Mouse (Mus musculus) liver, postnatal 0 days (tissue): ENCODE results near the gene Slirp.

Source experiments
- CTCF ChIP-seq: sonication (generic); IDR thresholded peaks from 2 replicates; pipeline ENCODE4 v1.5.1; 2016; ENCODE audit warnings: antibody characterized with exemption, low read depth
- EP300 ChIP-seq: IDR thresholded peaks from 2 replicates; pipeline ENCODE4 v1.6.1; 2016; ENCODE audit warnings: antibody characterized with exemption, low read depth, mild to moderate bottlenecking

DNA sequence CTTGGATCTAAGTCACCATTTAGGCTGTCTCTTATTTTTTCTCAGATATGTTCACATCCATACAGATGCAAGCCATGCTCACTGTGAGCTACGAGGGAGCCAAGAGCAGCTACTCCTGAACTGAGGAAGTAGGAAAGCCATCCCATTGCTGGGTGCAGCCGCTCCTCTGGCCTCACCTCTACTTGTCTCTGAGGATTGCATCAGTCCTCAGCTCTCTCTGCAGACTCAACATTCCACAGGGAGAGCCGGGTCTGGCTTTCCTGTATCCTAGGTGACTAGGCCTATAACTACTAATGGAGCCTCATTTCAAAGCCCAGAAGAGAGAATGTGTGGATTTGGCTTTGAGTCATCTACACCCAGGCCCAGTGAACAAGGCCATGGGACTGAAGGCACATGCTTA, 38.0 kb upstream of the Slirp start:
- TF ChIP-seq CTCF (no peak), EP300 (no peak)
